In the genomic region with DNA sequence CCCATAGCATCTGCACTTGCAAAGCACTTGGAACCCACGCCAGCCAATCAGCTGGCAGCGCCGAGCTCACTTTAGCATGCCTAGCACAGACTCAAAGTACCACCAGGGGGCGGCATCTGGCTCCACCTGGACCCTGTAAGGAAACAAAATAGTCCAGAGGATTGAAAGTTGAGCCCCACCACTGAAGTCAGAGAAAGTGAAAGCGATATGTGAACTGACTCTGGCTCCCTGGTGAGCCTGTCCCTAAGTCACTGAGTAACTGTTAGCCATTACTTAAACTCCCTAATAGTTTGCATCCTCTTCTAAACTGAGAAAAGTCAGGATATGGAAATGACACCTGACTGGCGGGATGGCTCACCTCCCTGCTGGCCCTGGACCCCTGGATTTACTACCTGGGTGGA, we compare ENCODE assay signal across 8 mouse cellular contexts. TPM values are rescaled to one million over a fixed set of nuclear protein-coding genes. Genes with fewer than 3 reads are reported as not detected.
A peak's percentile ranks its signal among the peaks of the same experiment; 100 is the strongest.
DNase-seq lines count a peak whose midpoint lies in the region; ATAC-seq lines count a peak whose summit lies in the region.

No protein-coding gene starts in this region.

- no peak overlapping the region for H3K27ac ChIP-seq in hindbrain, embryonic 12.5 days

- ATAC-seq in hindbrain, embryonic 12.5 days (ENCODE audit: low FRiP score), result peak; percentile 90

- H3K9ac ChIP-seq in hindbrain, embryonic 12.5 days, result no peak overlapping the region

- DNase-seq in Muller cell, postnatal 12 days (ENCODE audit: inconsistent ontology term), result peak; percentile 92
- DNase-seq in cerebellum, adult 9-11 months, result peak; percentile 89
- peak; percentile 71 to 88 for DNase-seq in frontal cortex, postnatal 10 days (ENCODE audit: low spot score in 2 of 2)
- DNase-seq in layer of hippocampus, postnatal 14 days (ENCODE audit: low spot score in 2 of 2), result peak; percentile 87 to 93
- DNase-seq in lung, postnatal 25 days (ENCODE audit: low spot score), result peak; percentile 96
- DNase-seq in retina, embryonic 14.5 days (ENCODE audit: low spot score), result peak; percentile 96
- peak; percentile 98 for DNase-seq in thymus, postnatal 4 days

- H3K4me2 ChIP-seq in hindbrain, embryonic 12.5 days (replicated peaks), result peak overlapping the region; percentile 49

- peak overlapping the region; percentile 7; the same call in 1 of the 2 replicates for H3K4me3 ChIP-seq in hindbrain, embryonic 12.5 days

- no peaks in the 10 kb centered on the region for H3K36me3 ChIP-seq in hindbrain, embryonic 12.5 days

- H3K27me3 ChIP-seq in hindbrain, embryonic 12.5 days, result no peaks in the 10 kb centered on the region

- WGBS in hindbrain, embryonic 12.5 days, result 8% methylated on average over 6 of the region's 6 CpGs

- H3K4me1 ChIP-seq in hindbrain, embryonic 12.5 days, result peaks cover 9% of the 10 kb centered on the region

- H3K9me3 ChIP-seq in hindbrain, embryonic 12.5 days (replicated peaks), result no peaks in the 10 kb centered on the region

RNA-seq across cellular contexts. Expression of gene Gna13, which starts 31.2 kb away (rescaled TPM):
- polyA plus RNA-seq in hindbrain, embryonic 12.5 days (2016; fragmentation: Nextera tagmentation; extraction: Ambion mirVana), result 21.9 and 22.9 TPM in 2 replicates
- total RNA-seq in layer of hippocampus, postnatal 14 days (2021), result 10 to 100 TPM; 57.0 to 60.3 TPM

RNA-seq across cellular contexts. Expression of gene Rgs9, which starts 33.5 kb away (rescaled TPM):
- polyA plus RNA-seq in hindbrain, embryonic 12.5 days (2016; fragmentation: Nextera tagmentation; extraction: Ambion mirVana), result 3.3 and 4.5 TPM in 2 replicates
- 10 to 100 TPM; 13.9 to 14.6 TPM for total RNA-seq in layer of hippocampus, postnatal 14 days (2021)
